In the genomic region with DNA sequence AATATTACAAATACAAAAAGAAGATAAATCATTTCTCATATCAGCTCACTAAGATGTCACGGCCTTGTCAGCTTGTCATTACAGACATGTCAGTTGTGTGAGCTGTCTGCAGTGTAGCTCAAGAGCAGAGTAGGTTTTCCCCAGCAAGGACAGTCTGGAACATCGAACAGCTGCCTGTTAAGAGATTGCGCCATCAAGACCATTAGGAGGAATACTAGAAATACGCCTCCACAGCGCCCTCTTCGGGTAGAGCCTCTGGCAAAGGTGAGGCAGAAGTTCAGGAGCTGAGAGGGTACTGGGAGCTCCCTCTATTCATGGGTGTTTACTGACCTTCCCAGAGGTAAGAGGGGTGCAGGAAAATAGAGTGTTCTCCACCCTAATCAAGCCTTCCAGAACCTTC, we compare ENCODE assay signal across 8 mouse cellular contexts.
DNase-seq lines count a peak whose midpoint lies in the region; ATAC-seq and TF ChIP-seq lines count a peak whose summit lies in the region.

No protein-coding gene starts in this region.

- no peaks in the 10 kb centered on the region for H3K36me3 ChIP-seq in heart, postnatal 0 days (replicated peaks; ENCODE audit: control insufficient read depth, insufficient read depth, low read length)
- H3K36me3 ChIP-seq in lung, embryonic 14.5 days (ENCODE audit: insufficient read depth): no peaks in the 10 kb centered on the region

- DNase-seq in gastrocnemius, adult 2 months: peak; percentile 33
- DNase-seq in gastrocnemius, adult 18-20 months (ENCODE audit: low spot score): no peak
- peak; percentile 21 for DNase-seq in thymus, postnatal 4 days
- DNase-seq in thymus, postnatal 10 days (ENCODE audit: low spot score in 2 of 2): no peak
- peak; percentile 24 for DNase-seq in heart, postnatal 0 days (ENCODE audit: low spot score)
- DNase-seq in lung, embryonic 14.5 days: peak; percentile 78
- DNase-seq in MN1 (ENCODE audit: low spot score): no peak
- DNase-seq in urinary bladder, postnatal 25 days (ENCODE audit: low spot score): no peak

- no peak overlapping the region for H3K27ac ChIP-seq in gastrocnemius, adult 2 months
- H3K27ac ChIP-seq in heart, postnatal 0 days (ENCODE audit: low read depth): no peak overlapping the region
- H3K27ac ChIP-seq in lung, embryonic 14.5 days (ENCODE audit: low read depth): no peak overlapping the region

- H3K27me3 ChIP-seq in heart, postnatal 0 days (ENCODE audit: control insufficient read depth, insufficient read depth, low read length): no peaks in the 10 kb centered on the region
- H3K27me3 ChIP-seq in lung, embryonic 14.5 days (ENCODE audit: insufficient read depth, low read length): no peaks in the 10 kb centered on the region

- no peaks in the 10 kb centered on the region for H3K9me3 ChIP-seq in heart, postnatal 0 days (replicated peaks; ENCODE audit: control insufficient read depth, low read length)
- no peaks in the 10 kb centered on the region for H3K9me3 ChIP-seq in lung, embryonic 14.5 days (ENCODE audit: low read depth, low read length)

- no peak for ATAC-seq in heart, postnatal 0 days (ENCODE audit: insufficient read depth, low read depth)
- ATAC-seq in lung, embryonic 14.5 days (ENCODE audit: insufficient read depth): peak; percentile 84; the same call in 1 of the 2 replicates

- H3K4me3 ChIP-seq in gastrocnemius, adult 2 months: no peak overlapping the region
- H3K4me3 ChIP-seq in heart, postnatal 0 days (ENCODE audit: low read depth, low read length): no peak overlapping the region
- no peak overlapping the region for H3K4me3 ChIP-seq in lung, embryonic 14.5 days (ENCODE audit: low read depth, low read length)

- intact Hi-C loops in gastrocnemius, adult 2 months (cut with DNase I): no loop called here

- no peaks in the 10 kb centered on the region for H3K4me1 ChIP-seq in heart, postnatal 0 days (ENCODE audit: control insufficient read depth, insufficient read depth)
- no peaks in the 10 kb centered on the region for H3K4me1 ChIP-seq in lung, embryonic 14.5 days (ENCODE audit: insufficient read depth)

- 10% methylated on average over 6 of the region's 6 CpGs for WGBS in heart, postnatal 0 days
- WGBS in lung, embryonic 14.5 days: 13% methylated on average over 6 of the region's 6 CpGs

- H3K9ac ChIP-seq in heart, postnatal 0 days (replicated peaks; ENCODE audit: low read depth, low read length): no peak overlapping the region
- no peak overlapping the region for H3K9ac ChIP-seq in lung, embryonic 14.5 days

- TF ChIP-seq CTCF in gastrocnemius, adult 2 months (IDR thresholded peaks at IDR 0.05): peak; percentile 35
- peak; percentile 53 for TF ChIP-seq CTCF in heart, postnatal 0 days (IDR thresholded peaks at IDR 0.05; ENCODE audit: low read depth)
- TF ChIP-seq CTCF in lung, embryonic 14.5 days (IDR thresholded peaks at IDR 0.05; ENCODE audit: low read depth): peak; percentile 66

- H3K4me2 ChIP-seq in heart, postnatal 0 days (ENCODE audit: low read depth, low read length): no peak overlapping the region
- H3K4me2 ChIP-seq in lung, embryonic 14.5 days: no peak overlapping the region

- no peak for TF ChIP-seq EP300 in heart, postnatal 0 days (IDR thresholded peaks at IDR 0.05; ENCODE audit: low read depth)

Comparison
In these comparisons a context has a peak if more than half of its experiments do, and no peak if none do; other contexts are left out.
1. DNase-seq: peak in gastrocnemius, adult 2 months (single experiment), thymus, postnatal 4 days (single experiment), heart, postnatal 0 days (single experiment) and lung, embryonic 14.5 days (single experiment); none in gastrocnemius, adult 18-20 months (single experiment), thymus, postnatal 10 days (0 of 2), MN1 (single experiment) and urinary bladder, postnatal 25 days (single experiment).
2. Peak in every context shown above with its lines, with median percentiles within 50 percentile points of each other: CTCF ChIP-seq.